Mouse (Mus musculus): ENCODE data around the gene Rad51b.

The Rad51b gene

DNA sequence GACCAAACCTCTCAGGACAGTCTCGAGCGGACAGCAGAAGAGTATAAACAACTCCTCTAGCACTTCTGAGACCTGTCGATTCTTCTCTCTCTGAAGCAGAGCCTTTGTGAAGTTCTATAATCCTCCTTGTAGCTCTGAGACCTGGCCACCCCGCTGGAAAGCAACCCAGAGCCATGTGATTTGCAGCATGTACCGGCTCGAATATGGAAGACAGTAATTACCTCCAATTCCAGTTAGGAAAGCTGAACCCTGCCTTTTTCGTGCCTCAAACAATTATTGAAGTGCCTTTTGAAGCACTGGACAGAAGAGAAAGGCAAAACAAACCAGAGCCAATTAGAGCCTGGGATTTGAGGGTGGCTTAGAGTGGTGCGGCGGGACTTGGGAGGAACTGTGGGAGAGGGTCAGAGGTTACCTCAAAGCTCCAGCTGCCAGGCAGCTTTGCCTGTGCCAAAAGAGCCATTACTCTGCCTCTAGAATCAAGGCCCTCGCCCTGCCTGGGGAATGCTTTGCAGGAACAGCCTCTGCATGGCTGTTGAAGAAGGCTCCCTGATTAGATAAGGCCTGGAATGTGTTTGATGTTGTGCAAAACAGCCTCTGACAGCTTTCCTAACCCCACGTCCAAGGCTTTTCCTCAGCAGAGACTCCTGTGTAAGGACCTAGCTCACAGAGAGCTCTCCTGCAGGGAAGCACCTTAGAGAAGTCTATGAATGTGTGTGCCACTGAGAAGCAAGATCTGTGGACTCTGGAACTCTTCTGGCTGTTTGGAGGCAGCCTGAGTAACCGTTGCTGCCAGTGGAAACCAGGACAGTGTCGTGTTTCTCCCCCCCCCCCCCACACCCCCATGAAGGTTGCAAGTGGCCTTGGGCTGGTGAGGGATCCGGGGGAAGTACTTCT is 562.5 kb downstream of the Rad51b start:
- DNase-seq (ENCODE audit: low read depth, low spot score), result peak; percentile 63

DNA sequence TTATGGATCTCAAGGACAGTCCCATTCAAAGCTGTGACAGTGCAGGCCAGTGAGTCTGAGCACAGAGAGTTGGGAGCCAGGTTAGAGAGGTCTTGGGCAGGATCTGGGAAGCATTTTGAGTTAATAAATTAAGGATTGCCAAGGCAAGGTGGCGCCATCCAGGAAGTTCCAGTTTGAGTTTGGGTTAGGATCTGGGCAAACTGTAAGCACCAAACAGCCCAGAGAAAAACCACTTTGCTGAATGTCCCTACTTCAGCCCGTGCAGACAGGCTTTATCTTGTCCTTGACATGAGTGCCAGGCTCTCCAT is 563.1 kb downstream of the Rad51b start:
- no peak for DNase-seq (ENCODE audit: low read depth, low spot score)
